Mouse (Mus musculus): Measurements from ENCODE around the gene Pdgfb. TPM values are rescaled to one million over a fixed set of nuclear protein-coding genes. Genes with fewer than 3 reads are reported as not detected.

Gene Pdgfb
- total and polyA plus RNA-seq, 3 experiments: not detected

GRCm38 (mm10) chr15:80008461-80008860 is 6.3 kb downstream of the Pdgfb start:
- no peaks in the 10 kb centered on the region for H3K36me3 ChIP-seq (replicated peaks in 1 of 2; ENCODE audit: control insufficient read depth in 1 of 2, insufficient read depth in 1 of 2, low read length in 1 of 2)
- dilution Hi-C loops (cut with MboI; ENCODE audit: extremely low pct_ligation_motif_present, extremely low pct_unique_long_range_greater_than_20kb, low sequenced_read_pairs): no loop called here

DNA sequence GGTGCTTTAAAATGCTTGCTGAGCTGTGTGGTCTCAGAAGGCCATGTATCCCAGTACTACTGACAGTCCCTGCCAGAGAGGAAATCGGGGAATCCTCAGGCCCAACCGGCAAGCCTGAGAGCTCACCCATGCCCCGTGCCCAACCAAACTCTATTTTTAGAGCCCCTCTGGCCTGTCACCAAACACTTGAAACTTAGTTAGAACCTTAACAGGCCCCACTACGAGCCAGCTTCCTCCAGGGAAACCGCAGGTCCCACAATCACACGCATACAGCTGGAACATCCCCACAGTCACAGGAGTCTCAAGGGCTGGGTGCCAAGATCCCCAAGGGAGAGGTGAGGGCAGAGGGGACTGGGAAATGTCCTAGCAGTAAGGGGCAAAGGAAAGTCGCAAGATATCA is 8.6 kb downstream of the Pdgfb start:
- no peaks in the 10 kb centered on the region for H3K79me2 ChIP-seq (replicated peaks; ENCODE audit: control insufficient read depth, extremely low read depth, insufficient read depth, poor library complexity, severe bottlenecking)
- no peak for DNase-seq (ENCODE audit: extremely low read depth)
- no peak overlapping the region for H3K4me3 ChIP-seq (replicated peaks in 1 of 3; ENCODE audit: low read depth in 2 of 3, low read length in 2 of 3, poor library complexity in 1 of 3)
- peaks cover 4% of the 10 kb centered on the region for H3K27me3 ChIP-seq (replicated peaks)
- H3K27ac ChIP-seq (ENCODE audit: insufficient read depth, low read depth): no peak overlapping the region
- no peak for TF ChIP-seq USF2 (conservative IDR thresholded peaks at IDR 0.05; ENCODE audit: low read depth, low read length)
- TF ChIP-seq BHLHE40 (IDR thresholded peaks at IDR 0.05; ENCODE audit: low read depth, low read length): 0 out of 2 replicates have a peak, but pooled peaks have one; percentile 42
- no peak for TF ChIP-seq EP300 (IDR thresholded peaks at IDR 0.05; ENCODE audit: low read length)
- no peak for TF ChIP-seq MAFK (IDR thresholded peaks at IDR 0.05; ENCODE audit: insufficient replicate concordance, low read length)
- no peaks in the 10 kb centered on the region for H3K9me3 ChIP-seq (replicated peaks; ENCODE audit: low read length)
- H3K9ac ChIP-seq (ENCODE audit: insufficient read depth, low read depth): no peak overlapping the region
- no peak overlapping the region for H3K4me2 ChIP-seq (ENCODE audit: insufficient read depth, low read depth, poor library complexity, severe bottlenecking)
- H3K36me3 ChIP-seq (replicated peaks in 1 of 2; ENCODE audit: control insufficient read depth in 1 of 2, insufficient read depth in 1 of 2, low read length in 1 of 2): no peaks in the 10 kb centered on the region
- H3K4me1 ChIP-seq (ENCODE audit: control insufficient read depth in 1 of 2, insufficient read depth in 2 of 2): peaks cover 17 to 32% of the 10 kb centered on the region in 2 experiments
- dilution Hi-C loops (cut with MboI; ENCODE audit: extremely low pct_ligation_motif_present, extremely low pct_unique_long_range_greater_than_20kb, low sequenced_read_pairs) (no loop called here), in situ Hi-C loops (cut with MboI; ENCODE audit: low pct_ligation_motif_present, low pct_unique_long_range_greater_than_20kb, low sequenced_read_pairs) (no loop called here)

More at GRCm38 (mm10) chr15:80008461-80008860, 6.3 kb downstream of the Pdgfb start:
- in situ Hi-C loops (cut with MboI; ENCODE audit: low pct_ligation_motif_present, low pct_unique_long_range_greater_than_20kb, low sequenced_read_pairs): no loop called here
- Histone ChIP-seq H3K4me1 (ENCODE audit: control insufficient read depth in 1 of 2, insufficient read depth in 2 of 2) (peaks cover 4 to 22% of the 10 kb centered on the region in 2 experiments; a peak in 3 of 4 replicates), H3K4me3 (replicated peaks in 1 of 3; ENCODE audit: low read depth in 2 of 3, low read length in 2 of 3, poor library complexity in 1 of 3) (no peak overlapping the region), H3K27ac (ENCODE audit: insufficient read depth, low read depth) (no peak overlapping the region), H3K4me2 (ENCODE audit: insufficient read depth, low read depth, poor library complexity, severe bottlenecking) (no peak overlapping the region), H3K27me3 (replicated peaks) (peaks cover 2% of the 10 kb centered on the region), H3K79me2 (replicated peaks; ENCODE audit: control insufficient read depth, extremely low read depth, insufficient read depth, poor library complexity, severe bottlenecking) (no peaks in the 10 kb centered on the region), H3K9ac (ENCODE audit: insufficient read depth, low read depth) (no peak overlapping the region), H3K9me3 (replicated peaks; ENCODE audit: low read length) (peaks cover 18% of the 10 kb centered on the region)
- no peak for DNase-seq (ENCODE audit: extremely low read depth)
- TF ChIP-seq JUND (conservative IDR thresholded peaks at IDR 0.05; ENCODE audit: low read depth, low read length) (no peak), TBP (conservative IDR thresholded peaks at IDR 0.05; ENCODE audit: low read depth, low read length) (no peak), ZMIZ1 (IDR thresholded peaks at IDR 0.05; ENCODE audit: low read depth, low read length) (no peak), SIN3A (IDR thresholded peaks at IDR 0.05; ENCODE audit: low read length) (no peak), HCFC1 (IDR thresholded peaks at IDR 0.05; ENCODE audit: low read depth, low read length) (no peak), POLR2AphosphoS2 (IDR thresholded peaks at IDR 0.05; ENCODE audit: low read depth, low read length) (no peak), CHD2 (IDR thresholded peaks at IDR 0.05; ENCODE audit: low read length) (no peak)

GRCm38 (mm10) chr15:80005436-80005835 is 9.3 kb downstream of the Pdgfb start:
- no peak for DNase-seq (ENCODE audit: extremely low read depth)
- TF ChIP-seq CHD2 (IDR thresholded peaks at IDR 0.05; ENCODE audit: low read length): no peak
- no peak for TF ChIP-seq MAZ (IDR thresholded peaks at IDR 0.05; ENCODE audit: low read depth, low read length)
- no peak for TF ChIP-seq SIN3A (IDR thresholded peaks at IDR 0.05; ENCODE audit: low read length)
- no peak for TF ChIP-seq ETS1 (conservative IDR thresholded peaks at IDR 0.05; ENCODE audit: low read depth, low read length)
- TF ChIP-seq JUN (IDR thresholded peaks at IDR 0.05; ENCODE audit: insufficient read depth, low read depth, low read length): no peak
- TF ChIP-seq POLR2AphosphoS2 (IDR thresholded peaks at IDR 0.05; ENCODE audit: low read depth, low read length): no peak
- Histone ChIP-seq H3K4me2 (ENCODE audit: insufficient read depth, low read depth, poor library complexity, severe bottlenecking) (no peak overlapping the region), H3K27me3 (replicated peaks) (peaks cover 4% of the 10 kb centered on the region), H3K4me3 (replicated peaks in 1 of 3; ENCODE audit: low read depth in 2 of 3, low read length in 2 of 3, poor library complexity in 1 of 3) (no peak overlapping the region), H3K27ac (ENCODE audit: insufficient read depth, low read depth) (no peak overlapping the region), H3K79me2 (replicated peaks; ENCODE audit: control insufficient read depth, extremely low read depth, insufficient read depth, poor library complexity, severe bottlenecking) (no peaks in the 10 kb centered on the region), H3K36me3 (replicated peaks in 1 of 2; ENCODE audit: control insufficient read depth in 1 of 2, insufficient read depth in 1 of 2, low read length in 1 of 2) (no peaks in the 10 kb centered on the region), H3K9me3 (replicated peaks; ENCODE audit: low read length) (no peaks in the 10 kb centered on the region), H3K9ac (ENCODE audit: insufficient read depth, low read depth) (no peak overlapping the region), H3K4me1 (ENCODE audit: control insufficient read depth in 1 of 2, insufficient read depth in 2 of 2) (peaks cover 17 to 32% of the 10 kb centered on the region in 2 experiments)
- dilution Hi-C loops (cut with MboI; ENCODE audit: extremely low pct_ligation_motif_present, extremely low pct_unique_long_range_greater_than_20kb, low sequenced_read_pairs) (no loop called here), in situ Hi-C loops (cut with MboI; ENCODE audit: low pct_ligation_motif_present, low pct_unique_long_range_greater_than_20kb, low sequenced_read_pairs) (no loop called here)
